Mouse (Mus musculus) adipocyte (in vitro differentiated cells): Measurements from ENCODE around the gene Scel.

Experiments
- DNase-seq: peaks from one replicate; pipeline ENCODE4 v3.0.0-alpha.2; 2016; ENCODE audit warnings: low spot score

Gene Scel

GRCm38 (mm10) chr14:103651106-103651505 is 138.0 kb downstream of the Scel start:
- DNase-seq: no peak

GRCm38 (mm10) chr14:103651562-103651961 is 138.4 kb downstream of the Scel start:
- no peak for DNase-seq

- no peak for DNase-seq
These were observed 139.4 kb downstream of the Scel start for GRCm38 (mm10) chr14:103652524-103652923.

GRCm38 (mm10) chr14:103653800-103654199 is 140.7 kb downstream of the Scel start:
- DNase-seq: no peak

- no peak for DNase-seq
These were observed 142.3 kb downstream of the Scel start for GRCm38 (mm10) chr14:103655448-103655847.

GRCm38 (mm10) chr14:103657876-103658275 is 144.7 kb downstream of the Scel start:
- no peak for DNase-seq
